Mouse (Mus musculus) adrenal gland, postnatal 25 days (tissue): ENCODE data around the gene Cdpf1. TPM values are rescaled to one million over a fixed set of nuclear protein-coding genes. Genes with fewer than 3 reads are reported as not detected.
A peak's percentile ranks its signal among the peaks of the same experiment; 100 is the strongest.

Experiments
- DNase-seq: peaks from one replicate; pipeline ENCODE4 v3.0.0; 2021; ENCODE audit warnings: mixed read lengths
- long read RNA-seq: library from polyadenylated mRNA; stranded (forward); transcript quantifications from one replicate; pipeline ENCODE4 v2.0.0, GENCODE M21; 2021
- total RNA-seq: library from RNA; stranded (reverse); gene quantifications from 2 replicates; pipeline ENCODE4 v1.2.3, GENCODE M21; 2021

The Cdpf1 gene
- 23.9 and 32.4 TPM in 2 replicates for total RNA-seq
- long read RNA-seq, partial matches to known transcripts: 1 of 14 reads
- long read RNA-seq, other reads (novel, unspliced or antisense): 3 of 14 reads

DNA sequence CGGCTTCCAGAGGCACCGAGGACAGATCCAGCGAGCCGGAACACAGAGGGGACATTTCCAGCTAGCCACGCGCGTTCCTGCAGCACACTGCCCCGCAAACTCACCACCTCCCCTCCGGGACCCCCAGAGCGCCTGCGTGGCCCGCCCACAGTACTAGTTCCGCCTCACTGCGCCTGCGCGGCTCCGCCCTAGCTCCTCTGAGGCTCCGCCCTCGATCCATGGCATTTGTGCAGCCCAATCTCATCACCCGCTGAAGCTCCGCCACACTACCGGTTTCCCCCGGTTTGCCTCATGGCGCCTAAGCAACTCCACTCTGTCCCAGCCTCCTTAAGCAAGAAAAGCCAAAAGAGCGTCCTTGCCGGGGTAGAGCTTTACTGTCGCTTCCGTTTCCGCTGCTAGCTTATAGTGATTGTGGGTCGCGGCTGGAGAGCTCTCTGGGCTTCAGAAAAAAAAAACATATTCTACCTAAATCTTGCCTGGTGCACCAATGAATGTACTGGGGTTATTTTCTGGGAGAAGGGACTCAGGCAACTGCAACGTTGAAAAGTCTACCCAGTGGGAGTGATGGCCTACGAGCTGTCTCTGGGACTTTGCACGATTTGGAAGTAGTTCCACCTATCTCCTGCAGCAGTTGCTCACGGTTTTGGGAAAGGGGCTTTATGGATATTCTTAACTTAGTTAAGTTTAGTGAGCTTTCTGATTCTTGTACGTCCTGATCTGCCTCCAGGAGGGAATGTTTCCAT is at the start of gene Cdpf1:
TSS of gene Cdpf1 (minus strand) at position 163 of the 743 bp plus-strand sequence.
- DNase-seq: peak; percentile 99

DNA sequence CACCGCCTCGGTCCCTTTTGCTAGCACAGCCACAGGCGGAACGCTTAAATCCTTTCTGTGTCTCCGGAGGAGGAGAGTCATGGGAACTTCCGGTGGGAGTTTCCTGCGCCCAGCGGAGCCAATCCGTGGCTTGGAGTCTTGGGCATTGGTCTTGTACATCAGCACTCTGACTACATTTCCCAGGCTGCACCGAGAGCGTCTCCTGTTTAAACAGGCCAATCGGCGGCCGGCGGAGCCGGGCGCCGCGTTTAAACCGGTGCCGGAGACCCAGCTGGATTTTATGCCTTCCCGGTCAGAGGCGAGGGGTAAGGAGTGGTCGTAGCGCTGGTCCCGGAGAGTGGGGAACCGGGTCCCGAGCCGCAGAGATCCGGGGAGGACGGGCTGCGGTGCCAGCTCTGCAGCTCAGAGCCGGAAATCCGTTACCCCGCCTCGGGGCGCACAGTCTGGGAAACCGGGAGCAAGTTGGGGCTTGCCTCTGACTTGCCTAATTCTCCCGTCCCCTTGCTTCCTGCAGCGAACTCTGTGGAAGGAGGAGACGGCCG is 48.1 kb upstream of the Cdpf1 start, which contains the start of gene Gtse1:
TSS of gene Gtse1 (plus strand) at position 256 of the 542 bp plus-strand sequence.
- DNase-seq: peak; percentile 88

DNA sequence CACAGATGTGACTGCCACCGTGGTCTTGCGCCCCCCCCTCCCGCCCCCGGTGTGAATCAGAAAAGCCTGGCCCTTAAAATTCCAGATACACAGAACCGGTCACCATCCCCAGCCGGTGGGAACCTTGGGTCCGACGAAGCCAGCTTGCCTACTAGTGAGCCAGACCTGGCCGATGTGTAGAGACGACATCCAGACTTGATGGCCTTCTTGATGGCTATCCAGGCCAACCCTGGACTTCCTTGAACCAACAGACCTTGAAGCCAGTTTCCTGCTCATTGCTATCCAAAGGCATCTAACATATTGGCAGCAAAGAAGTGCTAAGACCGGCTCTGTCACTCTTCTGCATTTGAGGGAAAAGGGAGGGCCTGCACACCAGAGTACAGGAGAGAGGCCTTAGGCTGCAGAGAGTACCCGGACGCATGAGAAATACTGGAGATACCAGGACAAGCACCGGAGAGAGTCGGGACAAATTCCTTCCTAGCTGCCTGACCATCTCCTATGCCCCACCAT is 47.5 kb upstream of the Cdpf1 start:
- no peak for DNase-seq

DNA sequence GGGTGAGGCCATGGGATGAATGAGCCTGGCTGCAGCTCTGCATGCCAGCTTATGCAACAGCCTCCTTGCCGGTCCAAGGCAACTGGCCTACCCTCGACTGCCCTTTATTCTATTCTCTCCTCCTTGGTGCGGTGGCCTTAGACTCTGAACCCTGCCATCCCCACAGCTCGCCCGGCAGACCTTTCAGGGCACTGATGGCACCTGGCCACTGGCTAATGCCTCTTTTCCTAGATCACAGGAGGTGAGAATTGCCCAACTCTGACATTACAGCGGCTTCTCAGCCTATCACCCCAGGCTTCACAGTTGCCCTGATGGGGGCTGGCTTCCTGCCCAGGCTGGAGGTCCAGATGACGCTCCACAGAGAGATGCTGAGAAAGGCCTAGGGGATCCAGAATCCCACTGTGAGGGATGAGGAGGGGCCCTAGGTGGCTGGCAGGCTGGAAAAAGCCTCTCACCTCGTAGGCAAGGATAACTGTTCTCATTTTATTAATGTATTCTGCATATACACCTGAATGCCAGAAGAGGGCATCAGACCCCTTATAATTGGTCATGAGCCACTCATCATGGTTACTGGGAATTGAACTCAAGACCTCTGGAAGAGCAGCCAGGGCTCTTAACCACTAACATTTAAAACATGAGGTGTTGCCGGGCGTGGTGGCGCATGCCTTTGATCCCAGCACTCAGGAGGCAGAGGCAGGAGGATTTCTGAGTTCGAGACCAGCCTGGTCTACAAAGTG is 40.3 kb upstream of the Cdpf1 start:
- no peak for DNase-seq

DNA sequence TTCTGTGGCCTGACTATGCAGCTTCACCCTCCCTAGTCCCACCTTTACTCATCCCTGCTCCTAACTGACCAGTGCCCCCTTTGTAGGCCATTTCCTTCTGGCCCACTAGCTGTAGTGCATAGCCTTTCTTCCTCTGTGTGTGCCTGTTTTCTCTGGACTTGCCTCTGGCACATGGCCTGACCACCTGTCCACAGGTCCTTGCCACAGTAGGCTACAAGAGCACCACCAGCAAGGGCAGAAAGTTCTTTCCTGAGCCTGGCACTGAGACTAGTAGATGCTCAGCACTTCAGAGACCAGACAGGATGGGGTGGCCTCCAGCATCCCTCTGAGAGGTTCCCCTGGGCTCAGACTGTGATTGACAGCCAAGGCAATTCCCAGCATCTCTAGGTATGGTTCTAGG is 33.6 kb upstream of the Cdpf1 start:
- DNase-seq: no peak

DNA sequence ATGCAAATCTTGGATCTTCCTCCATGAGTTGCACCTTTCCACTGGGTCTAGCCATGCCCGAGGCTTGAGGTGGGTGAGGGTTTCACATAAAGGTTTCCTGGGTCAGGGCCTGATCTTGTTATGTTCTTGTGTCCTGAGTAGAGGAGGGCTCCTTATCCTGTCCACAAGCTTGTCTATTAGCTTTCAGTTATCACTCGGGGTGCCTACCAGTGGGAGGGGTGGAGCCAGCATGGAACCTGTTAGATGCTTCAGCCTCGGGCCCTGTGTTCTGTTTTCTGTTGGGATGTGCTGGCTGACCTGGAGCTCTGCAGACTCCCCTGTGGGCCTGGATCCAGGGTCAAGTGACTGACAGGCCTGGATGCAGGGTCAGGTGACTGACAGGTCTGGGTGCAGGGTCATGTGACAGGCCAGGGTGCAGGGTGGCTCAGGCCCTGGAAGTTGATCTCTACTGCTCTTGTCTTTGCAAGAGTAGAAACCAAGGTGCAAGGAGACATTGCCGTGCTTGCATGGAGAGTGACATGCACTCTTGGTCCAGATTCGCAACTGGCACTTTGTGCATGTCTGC is 30.4 kb upstream of the Cdpf1 start:
- no peak for DNase-seq

DNA sequence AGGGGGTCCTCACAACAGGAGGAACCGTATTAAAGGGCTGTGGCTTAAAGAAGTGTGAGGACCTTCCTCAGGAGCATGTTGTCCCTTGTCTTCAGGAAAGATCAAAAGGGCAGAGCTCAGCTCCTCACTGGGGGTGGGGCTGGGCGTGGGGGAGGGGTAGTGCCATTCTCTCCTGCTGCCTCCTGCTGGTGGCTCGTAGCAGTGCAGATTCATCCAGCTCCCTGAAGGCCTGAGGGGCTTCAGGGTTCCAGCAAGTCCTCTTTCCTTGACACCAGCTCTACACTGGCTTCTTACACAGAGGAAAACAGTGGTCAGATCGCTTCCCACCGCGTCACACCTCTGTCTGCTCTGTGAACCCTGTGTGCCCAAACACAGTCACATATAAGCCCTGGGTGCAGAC is 29.5 kb upstream of the Cdpf1 start:
- DNase-seq: no peak

DNA sequence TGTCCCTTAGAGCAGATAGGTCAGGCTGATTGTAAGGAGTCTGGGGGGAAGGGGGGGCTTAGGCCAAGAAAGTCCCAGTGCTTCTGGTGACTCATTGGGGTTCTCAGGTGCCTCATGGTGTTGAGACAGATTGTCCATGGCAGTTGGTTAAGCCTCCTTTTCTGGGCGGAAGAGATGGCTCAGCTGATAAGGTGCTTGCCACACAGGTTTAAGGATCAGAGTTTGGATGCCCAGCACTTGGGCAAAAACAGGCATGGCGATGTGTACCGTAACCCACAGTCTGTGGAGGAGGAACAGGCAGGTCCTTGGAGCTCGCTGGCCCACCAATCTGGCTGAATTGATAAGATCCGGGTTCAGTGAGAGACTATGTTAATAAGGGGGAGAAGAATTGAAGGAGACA is 25.4 kb upstream of the Cdpf1 start:
- no peak for DNase-seq

DNA sequence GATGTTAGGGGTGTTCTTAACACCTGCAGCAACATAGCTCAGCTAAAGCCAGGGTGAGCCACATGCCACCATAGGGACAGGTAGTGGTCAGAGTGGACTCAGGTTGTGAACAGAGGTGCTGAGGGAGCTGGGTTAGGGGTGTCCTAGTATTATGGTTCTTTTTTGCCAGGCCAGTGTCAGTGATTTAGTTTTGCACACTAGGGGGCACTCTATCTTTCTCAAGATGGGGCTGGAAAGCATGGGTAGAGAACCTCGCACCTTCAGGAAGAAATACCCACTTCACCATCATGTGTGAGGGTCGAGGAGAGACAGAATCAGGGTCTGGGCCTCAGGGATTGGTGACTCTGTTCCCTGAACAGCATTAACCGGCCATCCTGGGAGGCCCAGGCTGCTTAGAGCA is 23.8 kb upstream of the Cdpf1 start:
- no peak for DNase-seq

DNA sequence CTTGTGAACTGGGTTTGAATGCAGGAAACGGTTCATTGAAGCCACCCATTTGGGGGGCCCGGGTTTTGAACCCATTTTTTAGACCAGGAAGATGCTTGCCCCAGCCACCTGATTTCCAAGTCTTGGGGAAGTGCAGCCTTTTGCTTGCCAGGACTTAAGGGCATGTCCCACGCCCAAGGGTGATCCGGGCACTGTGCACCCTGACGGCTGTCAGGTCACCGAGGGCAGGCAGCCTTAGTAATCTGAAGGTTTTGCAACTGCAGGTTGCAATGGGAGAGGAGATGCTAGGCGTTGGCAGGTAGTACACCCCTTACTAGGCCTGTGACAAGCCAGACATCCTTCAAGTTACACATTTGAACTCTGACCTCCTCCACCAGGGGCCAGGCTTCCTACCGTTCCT is 21.1 kb upstream of the Cdpf1 start:
- no peak for DNase-seq

DNA sequence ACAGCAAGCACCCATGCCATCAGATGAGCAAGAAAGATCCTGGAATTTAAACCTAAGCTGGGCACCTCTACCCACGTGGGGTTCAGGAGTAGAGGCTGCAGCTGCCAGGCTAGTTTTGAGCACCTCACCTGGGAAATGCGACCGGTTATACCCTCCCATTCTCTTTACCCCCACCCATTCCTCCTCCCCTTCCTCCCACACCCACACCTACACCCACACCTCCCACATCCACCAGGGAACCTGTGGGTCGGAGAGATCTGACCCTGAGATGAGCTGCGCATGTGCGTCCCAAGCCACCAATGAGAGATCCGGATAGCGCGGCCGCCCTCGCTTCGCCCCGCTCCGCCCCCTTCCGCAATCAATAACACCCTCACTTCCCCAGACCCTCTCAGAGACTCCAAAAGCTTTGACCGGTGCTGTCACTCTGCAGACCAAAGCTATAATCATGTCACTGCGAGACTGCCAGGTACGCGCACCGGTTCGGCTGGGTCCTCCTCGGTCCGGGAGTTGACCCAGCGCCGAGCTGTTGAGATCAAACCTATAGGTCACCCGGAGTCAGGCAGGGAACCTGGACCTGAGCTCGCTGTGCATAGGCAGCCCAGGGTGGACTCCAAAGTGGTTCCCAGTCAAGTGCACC is 20.6 kb upstream of the Cdpf1 start, which contains the start of gene Ttc38:
TSS of gene Ttc38 (plus strand) at position 353 of the 637 bp plus-strand sequence.
- peak; percentile 86 for DNase-seq

DNA sequence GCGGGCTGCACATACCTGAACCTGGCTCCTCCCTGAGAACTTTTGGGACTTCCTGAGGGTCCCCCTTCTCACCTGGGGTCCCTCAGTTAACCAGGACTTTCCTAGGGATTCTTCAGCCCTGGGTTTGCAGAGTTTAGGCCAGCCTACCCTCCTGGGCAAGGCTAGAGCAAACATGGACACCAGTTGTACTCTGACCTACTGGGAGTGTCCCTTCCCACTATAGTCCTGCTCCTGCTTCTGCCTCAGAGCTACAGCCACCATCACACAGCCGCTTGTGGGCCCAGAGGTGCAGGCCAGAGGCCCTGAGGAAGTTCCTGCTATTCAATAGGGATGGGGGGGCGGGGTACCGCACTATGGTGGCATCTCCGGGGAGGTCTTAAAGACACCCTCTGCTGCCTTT is 18.0 kb upstream of the Cdpf1 start:
- no peak for DNase-seq

DNA sequence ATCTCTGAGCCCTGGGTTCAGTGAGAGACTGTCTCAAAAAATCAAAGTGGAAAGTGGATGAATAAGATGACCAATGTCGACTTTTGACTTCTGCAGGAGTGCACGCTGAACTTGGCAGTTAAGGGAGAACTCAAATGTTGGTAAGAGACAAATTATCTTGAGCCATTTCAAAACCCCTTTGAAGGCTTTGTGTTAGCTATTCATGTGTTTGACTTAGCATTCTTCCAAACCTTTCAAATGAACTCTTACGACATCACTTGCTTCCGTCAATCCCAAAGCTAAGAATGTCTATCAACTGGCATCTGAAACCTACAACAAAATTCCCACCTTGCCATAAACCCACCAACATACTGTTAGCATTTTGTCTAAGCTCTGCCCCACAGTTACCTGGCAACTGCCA is 16.6 kb upstream of the Cdpf1 start:
- DNase-seq: no peak

DNA sequence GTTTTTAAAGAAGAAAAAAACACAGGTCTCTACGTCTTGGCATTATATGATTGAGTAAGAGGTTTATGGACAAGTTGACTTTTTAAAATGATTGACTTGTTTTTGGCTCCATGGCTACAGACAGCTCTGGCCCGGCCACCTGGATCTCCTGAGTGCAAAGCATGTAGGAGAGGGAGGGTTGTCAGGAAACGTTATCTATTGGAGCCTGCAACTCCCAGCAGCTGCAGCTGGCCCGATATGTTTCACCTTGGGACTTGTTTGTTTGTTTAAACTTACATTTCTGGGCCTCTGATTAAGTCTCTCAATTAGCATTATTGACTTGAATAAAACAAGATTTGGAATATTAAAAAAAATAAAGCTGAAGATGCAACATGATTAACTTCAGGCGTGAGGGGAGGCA is 15.2 kb upstream of the Cdpf1 start:
- no peak for DNase-seq

DNA sequence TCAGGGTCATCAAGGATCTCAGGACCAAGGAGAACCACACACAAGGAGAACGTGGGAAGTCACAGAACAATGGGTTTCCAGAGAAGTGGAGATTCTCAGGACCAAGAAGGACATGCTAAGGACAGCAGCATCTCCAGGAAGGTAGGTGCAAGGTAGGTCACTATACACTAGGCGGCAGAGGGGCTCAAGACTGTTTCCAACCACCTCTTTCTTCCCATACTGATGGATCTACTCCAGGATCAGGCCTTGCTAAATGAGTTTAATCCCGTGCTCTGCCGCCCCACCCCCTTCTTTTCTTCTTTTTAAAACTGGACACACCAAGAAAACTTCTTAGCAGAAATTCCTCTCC is 10.5 kb upstream of the Cdpf1 start:
- DNase-seq: no peak

DNA sequence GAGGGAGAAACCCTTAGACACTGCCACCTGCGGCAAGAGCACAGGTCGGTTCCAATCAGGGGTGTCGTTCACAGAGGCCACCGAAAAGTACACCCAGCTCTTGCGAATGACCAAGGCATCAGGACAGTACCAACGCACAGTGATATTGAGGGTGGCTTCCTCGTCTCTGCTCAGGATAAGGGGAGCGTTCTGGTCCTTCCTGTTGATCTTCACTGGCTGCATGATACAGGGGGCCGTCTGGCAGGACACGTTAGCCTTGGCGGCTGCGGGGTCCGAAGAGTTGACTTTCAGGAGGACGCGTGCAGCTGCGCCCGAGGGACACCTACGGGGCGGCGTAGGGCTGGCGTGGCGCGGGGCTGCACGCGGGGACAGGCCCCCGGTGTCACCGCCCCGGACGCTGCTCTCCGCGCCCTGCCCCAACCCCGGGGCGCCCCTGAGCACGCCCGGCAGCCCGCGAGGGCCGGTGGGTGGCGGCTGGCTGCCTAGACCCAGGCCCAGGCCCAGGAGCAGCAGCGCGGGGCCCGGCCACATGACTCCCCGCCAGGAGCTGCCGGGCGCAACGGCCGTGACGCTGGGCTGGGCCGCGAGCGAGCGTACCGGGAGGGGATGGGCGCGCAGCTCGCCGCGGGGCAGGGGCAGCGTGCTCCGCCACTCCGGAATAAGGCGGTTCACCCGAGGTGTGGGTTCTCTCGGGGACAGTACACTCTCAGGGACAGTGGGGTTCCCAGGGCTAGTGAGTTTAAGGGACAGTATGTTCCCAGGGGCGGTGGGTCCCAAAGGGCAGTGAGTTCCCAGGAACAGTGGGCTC is 9.9 kb upstream of the Cdpf1 start, which contains the start of gene Pkdrej:
TSS of gene Pkdrej (minus strand) at position 532 of the 808 bp plus-strand sequence.
- peak; percentile 66 for DNase-seq

DNA sequence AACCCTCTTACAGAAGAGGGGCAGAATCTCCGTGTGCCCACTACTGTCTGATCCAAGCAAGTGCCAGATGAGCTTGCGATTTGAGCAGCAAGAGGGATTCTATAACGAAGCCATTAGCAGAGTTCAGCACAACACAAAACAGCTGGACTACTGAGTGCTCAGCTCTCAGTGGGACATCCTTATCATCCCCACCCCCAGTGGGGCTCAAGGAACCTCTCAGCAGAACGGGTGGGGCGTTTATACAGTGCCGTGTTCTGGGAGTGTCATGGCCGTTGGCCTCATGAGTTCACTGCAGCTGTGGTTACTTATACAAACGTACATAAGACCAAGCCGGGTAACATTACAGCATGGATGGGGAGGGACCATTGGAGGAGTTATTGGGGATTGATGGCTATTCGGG is 1.9 kb upstream of the Cdpf1 start:
- no peak for DNase-seq

DNA sequence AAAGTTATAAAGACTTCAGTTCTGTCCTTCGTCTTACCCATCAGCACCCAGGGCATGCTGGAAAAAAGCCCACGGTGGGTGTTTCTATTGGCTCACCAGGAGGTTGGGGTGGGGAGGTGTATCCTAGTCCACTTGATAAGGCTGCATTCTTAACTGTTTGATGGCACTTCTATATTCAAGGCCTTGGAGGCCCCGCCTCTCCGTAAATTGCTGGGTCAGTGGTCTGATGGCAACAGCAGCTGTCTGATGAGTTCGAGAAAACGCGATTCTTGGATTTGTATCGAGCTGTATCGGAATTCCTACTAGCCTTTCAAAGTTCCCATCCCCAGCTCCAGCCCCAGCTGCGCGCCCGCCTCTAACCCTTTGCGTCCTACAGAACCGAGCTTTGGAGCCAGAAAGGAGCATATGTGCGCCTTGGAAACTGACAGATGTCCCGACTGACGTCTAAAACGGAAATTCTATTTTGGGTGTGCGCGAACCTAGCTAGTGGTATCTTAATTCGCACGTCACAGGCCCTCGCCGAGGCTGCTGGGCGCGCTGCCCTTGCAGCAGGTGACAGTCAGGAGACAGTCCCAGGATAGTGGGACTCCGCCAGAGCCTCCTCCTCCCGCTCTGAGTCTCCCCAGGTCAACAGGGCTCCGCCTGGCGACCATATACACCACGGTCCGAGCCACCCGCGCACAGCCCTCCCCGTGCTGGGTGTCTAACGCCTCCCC is 533 bp downstream of the Cdpf1 start:
- DNase-seq: peak; percentile 33

DNA sequence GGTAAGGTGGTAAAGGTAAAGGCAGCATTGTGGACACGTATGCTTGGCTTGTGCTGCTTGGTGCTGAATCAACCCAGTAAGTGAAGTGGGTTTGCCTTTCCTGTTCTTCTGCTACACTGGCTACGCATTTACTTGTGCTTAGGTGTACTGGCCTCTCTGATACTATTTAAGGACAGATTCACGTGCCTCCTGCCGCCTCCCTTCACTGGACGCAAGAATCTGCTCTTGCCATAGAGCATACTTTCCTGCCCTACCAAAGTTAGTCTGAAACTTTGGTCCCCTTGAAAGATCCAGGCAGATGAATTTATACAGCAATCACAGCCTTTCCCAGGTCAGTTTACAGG is 1.1 kb downstream of the Cdpf1 start:
- DNase-seq: no peak

DNA sequence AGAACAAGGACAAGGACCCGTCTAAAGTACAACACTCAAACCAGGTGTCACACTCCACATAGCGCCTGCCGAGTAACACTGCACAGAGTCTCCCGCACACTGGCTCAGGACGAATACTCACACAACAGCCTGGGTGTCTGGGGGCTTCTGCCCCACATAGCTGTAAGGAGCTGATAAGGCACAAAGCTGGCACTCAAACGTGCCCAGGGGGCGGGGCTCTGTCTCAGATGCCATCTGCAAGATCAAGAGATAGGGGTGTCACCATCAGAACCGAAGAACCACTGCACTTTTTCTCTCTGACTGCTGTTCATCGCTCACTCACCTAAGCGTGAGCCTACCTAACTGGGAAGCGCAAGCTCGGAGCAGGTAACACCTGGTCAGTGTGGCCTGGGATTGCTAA is 2.4 kb downstream of the Cdpf1 start:
- DNase-seq: no peak

DNA sequence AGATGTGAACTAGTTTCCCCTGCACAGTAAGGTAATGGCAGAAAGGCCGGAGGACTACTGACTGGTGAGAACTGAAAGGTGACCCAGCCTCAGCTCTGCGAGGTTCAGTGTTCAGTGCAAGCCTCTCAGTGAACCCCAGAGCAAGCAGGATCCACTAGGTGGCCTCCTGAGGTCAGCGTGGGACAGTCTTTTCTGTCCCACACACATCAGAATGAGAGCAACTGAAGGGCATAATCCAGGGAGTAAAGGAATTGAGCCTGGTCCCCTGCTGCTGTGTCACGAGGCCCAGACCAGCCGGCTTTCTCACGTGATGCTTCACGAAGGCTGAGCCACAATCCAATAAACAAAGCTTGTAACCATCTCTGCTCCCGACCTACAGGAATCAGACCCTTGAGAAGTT is 3.1 kb downstream of the Cdpf1 start:
- no peak for DNase-seq
